Mouse (Mus musculus) lung, embryonic 15.5 days (tissue): ENCODE data around the gene Tfap2b. TPM values are rescaled to one million over a fixed set of nuclear protein-coding genes. Genes with fewer than 3 reads are reported as not detected.

Experiments
- polyA plus RNA-seq: library from polyadenylated mRNA; unstranded; fragments of >200 nt; fragmentation: Nextera tagmentation; extraction: Ambion mirVana; gene quantifications from 2 replicates; pipeline ENCODE4 v1.2.1, GENCODE M21; 2015

Gene Tfap2b
- polyA plus RNA-seq, 1 experiment from 2014 or later: 0.67 TPM

Other genes with a start within 250 kb of the Tfap2b start
- gene Tfap2d, start 105.9 kb upstream of the Tfap2b start, polyA plus RNA-seq: not detected in 2 replicates